Mouse (Mus musculus) adrenal gland, postnatal 4 days (tissue): ENCODE measurements around the gene 4930568D16Rik. TPM values are rescaled to one million over a fixed set of nuclear protein-coding genes. Genes with fewer than 3 reads are reported as not detected.

Source experiments
- DNase-seq, 2 experiments: peaks; one replicate each; pipeline ENCODE4 v3.0.0; 2021 to 2022; ENCODE audit warnings: low spot score in 2 of 2, mixed read lengths in 2 of 2
- long read RNA-seq, 2 experiments: library from polyadenylated mRNA; stranded (forward); transcript quantifications; one replicate each; pipeline ENCODE4 v2.0.0; 2021
- total RNA-seq, 2 experiments: library from RNA; stranded (reverse); gene quantifications; 2 replicates each; pipeline ENCODE4 v1.2.3; 2021

4930568D16Rik gene
- not detected for total RNA-seq
- long read RNA-seq, experiment 1: 0 reads
- long read RNA-seq, experiment 2: 0 reads

DNA sequence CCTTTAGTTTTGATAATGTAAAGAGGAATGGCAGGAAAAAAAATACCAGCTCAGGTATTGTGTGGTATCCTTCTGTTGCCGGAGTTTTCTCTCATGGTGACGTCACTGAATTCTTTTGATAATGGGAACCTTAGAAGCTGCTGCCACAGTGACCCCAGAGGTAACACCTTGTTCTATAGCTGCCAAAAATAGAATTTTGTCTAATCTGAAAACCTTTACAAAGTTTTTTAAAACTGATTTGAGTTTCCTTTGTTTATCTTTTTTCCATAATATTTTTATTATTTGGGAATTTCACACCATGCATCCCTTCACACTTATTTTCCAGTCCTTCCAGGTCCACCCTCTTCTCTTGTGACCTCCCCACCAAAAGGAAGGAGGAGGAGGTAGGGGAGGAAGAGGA, at the start of gene 4930568D16Rik:
Gene 4930568D16Rik (minus strand): TSS at position 101 of the 400 bp plus-strand sequence.
- no peak for DNase-seq

- DNase-seq: no peak
These were observed 49.7 kb upstream of the 4930568D16Rik start for GRCm38 (mm10) chr2:35417231-35417630.

- no peak for DNase-seq
These were observed 48.9 kb upstream of the 4930568D16Rik start for GRCm38 (mm10) chr2:35416473-35416872.

DNA sequence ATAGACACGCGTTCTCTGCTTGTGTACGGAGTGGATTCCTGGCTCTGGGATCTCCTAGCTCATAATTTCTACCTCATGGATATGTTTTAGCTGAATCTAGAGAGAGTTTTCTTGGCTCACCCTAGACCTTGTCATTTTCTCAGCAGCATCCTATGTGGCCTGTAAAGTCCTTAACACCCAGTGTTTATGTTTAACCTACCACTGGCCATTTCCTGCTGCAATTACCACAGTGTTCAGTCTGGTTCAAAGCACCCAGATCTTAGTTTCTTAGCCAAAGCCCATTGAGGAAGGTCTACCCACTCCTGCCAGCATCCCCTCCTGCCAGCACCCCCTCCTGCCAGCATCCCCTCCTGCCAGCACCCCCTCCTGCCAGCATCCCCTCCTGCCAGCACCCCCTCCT, 45.3 kb upstream of the 4930568D16Rik start:
- no peak for DNase-seq

DNA sequence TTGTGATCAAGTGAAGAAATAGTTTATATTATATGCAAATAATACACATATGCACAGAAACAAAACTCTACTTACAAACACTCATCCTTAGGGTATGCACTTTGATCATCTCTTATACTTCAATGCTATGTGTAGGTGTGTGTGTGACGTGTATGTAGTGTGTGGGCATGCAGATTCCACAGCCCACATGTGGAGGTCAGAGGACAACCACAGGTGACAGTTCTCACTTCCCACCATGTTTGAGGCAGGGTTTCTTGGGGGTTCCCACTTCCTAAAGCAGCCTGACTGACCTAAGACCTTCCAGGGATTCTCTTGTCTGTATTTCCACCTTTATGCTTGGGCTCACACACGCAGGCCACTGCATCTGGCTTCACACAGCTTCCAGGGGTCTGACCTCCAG, 44.7 kb upstream of the 4930568D16Rik start:
- no peak for DNase-seq

DNA sequence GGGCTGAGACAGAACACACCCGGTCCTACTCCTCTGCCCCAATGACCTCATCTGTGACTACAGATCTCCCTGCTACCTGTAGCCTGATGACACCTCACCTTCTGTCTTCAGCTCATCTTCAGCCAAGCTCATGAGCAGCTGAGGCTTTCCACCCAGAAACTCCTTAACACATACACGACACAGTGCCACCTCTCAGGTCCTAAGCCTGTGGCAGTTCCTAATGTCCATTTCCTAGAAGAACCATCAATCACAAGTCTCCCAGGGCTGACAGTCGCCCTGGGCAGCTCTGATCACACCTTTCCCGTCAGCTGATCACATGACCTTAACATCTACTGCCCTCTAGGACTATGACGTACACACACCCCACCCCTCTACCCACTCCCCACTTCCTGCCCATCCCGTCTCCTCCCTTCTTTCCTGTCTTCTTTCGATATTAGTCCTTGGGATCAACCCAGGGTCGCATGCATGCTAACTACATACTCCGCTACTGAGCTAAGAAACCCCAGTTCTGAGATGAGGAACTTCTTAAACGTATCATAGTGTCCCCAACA, 44.2 kb upstream of the 4930568D16Rik start:
- DNase-seq: no peak

DNA sequence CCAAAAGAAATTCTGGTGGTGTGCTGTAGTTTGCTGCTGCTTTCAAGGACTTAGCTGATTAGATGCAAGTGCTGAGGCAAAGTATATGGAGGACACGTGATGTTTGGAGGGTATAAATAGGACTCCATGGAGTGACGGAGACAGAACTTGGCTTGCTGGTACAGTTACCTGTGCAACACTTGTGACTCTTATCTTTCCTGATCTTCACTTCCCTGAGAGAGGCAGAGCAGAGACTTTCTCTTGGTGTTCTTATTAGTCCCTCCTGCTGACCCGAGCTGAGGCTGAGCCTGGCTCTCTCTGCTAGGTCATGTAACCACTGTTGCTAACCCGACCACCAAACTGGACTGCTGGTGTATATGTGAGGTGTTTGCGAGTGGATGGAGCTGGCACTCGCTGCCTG, 41.9 kb upstream of the 4930568D16Rik start:
- DNase-seq: no peak

DNA sequence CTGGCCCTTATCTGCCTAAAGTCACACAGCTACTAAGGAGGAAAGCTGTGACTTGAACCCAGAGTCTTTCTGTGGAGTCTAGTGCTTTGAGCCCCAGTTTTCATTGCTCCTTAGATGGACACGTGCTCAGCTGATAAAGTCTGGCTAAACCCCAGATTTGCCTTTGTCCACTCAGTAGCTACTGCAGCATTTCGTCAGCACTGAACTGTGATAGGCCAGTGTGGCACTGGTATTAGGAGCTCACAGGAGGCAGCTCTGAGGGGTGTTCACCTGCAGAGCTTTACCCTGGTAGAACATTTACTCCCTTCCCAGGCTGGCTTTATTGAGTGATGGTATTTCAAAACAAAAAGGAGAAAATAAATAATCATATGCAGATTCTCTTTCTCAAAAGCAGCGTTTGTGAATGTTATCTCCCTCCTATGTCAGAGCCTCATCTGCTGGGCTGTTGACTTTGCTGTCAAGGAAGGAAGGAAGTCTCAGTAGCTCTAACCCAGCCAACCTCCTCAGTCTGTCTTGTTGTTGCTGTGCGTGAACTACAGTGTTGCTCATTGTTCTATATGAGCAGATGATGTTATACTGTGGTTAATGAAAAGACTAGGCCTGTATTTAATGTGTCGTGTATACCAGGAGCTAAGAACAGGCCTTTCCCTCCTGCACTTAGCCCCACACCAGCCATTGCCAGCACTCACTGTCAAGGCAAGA, 41.0 kb upstream of the 4930568D16Rik start:
- no peak for DNase-seq

- no peak for DNase-seq
These were observed 40.3 kb upstream of the 4930568D16Rik start for GRCm38 (mm10) chr2:35407878-35408277.

DNA sequence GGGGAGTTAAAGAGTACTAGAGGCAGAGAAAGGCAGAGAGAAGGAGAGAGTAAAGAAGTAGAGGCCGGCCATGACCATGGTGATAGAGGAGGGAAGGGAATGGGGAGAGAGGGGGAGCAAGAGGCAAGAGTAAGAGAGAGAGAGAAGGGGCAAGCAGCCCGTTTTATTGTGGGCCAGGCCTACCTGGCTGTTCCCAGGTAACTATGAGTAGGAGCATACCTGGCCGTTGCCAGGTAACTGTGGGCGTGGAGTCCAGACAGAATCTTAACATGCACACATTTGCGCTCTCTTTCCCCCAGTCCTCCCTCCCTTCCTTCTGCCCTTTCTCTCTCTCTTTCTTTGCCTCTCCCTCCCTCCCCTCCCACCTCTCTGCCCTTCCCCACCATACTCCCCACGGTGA, 39.7 kb upstream of the 4930568D16Rik start:
- DNase-seq: no peak

- DNase-seq: no peak
These were observed 39.1 kb upstream of the 4930568D16Rik start for GRCm38 (mm10) chr2:35406611-35407010.

DNA sequence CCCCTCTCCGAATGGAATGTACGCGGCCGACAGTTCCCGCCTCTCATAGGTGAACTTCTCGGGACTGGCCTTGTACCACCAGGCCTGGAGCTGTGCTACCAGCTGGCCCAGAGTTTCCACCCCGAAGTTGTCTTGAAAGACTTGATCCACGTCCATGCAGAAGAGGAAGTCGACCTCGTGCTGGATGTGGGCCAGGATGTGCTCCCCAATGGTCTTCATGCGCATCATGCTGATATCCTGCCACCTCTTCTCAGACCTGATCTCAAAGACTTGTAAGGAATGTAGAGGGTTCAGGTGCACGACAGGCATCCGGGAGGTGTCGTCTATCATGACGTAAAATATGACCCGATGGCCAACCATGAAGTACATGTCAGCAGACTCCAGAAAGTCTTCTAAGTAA, 34.9 kb upstream of the 4930568D16Rik start:
- no peak for DNase-seq

GRCm38 (mm10) chr2:35400739-35401138, 33.2 kb upstream of the 4930568D16Rik start:
- no peak for DNase-seq

DNA sequence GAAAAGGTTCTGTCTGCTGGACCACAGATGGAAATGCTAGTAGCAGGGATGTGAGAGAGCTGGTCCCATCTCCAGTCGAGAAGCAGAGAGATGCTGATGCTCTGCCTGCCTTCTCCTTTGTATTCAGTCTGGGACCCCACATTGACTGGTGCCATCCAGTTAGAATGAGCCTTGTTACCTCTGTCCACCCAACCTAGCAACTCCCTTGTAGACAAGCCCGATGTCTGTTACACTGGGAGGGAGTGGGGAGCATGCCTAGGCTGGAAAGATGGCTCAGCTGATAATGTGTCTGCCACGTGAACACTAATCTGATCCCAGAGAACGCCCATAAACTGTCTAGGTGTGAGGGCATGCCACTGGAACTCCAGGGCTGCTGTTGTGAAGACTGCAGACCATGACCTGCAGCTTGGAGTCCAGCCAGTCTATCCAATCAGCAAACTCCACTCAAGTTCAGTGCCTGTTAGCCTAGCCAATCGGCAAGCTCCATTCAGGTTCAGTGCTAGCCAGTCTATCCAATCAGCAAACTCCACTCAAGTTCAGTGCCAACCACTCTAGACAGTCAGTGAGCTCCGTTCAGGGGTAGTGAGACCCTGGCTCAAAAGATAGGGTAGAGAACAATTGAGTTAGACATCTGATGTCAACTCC, 30.8 kb upstream of the 4930568D16Rik start:
- DNase-seq: no peak

- DNase-seq: no peak
These were observed 30.2 kb upstream of the 4930568D16Rik start for GRCm38 (mm10) chr2:35397590-35398173.

DNA sequence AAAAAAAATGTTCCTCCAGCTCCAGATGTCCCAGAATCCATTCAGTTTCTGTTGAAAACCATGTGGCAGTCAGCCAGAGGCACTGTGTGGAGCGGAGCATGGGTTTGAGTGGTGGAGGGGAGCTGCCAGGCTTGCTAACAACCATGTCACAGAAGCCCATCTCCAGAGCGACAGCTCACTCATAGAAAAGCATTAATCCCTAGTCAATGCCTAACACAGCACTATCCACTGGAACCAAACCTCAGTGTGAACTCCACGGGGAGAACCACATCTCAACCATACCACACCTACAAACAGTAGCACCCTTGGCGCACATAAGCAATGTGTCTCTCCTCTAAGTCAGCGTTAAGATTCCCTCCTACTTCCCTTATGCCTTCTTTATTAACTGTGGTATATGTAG, 29.6 kb upstream of the 4930568D16Rik start, which contains the start of gene 4930402F06Rik:
Gene 4930402F06Rik (minus strand): TSS at position 80 of the 400 bp plus-strand sequence.
- DNase-seq: no peak

DNA sequence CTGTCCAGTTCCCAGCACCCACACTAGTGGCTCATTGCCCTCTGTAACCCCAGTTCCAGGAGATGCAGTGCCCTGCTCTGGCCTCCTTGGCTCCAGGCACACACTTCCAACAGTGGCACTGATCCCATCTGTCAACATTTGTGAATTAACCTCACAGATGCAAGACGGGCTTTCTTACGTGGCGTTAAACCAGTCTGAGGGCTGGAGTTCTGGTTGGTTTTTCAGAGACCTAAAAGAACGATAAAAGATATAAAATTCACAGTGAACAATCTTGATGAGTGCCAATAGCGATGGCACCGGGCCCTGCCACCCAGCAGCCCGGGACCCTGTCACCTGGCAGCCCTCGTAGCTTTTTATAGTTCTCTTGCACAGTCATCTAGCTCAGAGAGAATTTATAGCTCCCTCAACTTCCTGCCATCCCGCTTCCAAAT, 17.9 kb upstream of the 4930568D16Rik start:
- no peak for DNase-seq

DNA sequence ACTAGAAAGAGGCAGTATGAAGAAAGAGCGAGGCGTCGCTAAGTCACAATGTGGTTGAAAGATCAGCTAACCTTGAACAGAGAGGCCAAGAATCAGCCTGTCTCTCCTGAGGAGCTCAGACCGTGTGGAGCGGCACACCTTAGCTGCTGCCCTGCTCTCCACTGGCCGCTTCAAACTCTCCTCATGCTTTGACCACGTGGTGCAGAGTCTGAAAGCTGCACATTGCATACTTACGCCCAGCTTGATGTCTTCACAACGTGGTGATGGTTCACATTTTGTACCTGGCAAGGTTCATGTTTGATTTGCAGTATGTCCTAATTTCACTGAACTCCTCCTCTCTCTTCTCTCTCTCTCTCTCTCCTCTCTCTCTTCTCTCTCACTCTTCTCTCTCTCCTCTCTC, 11.8 kb upstream of the 4930568D16Rik start:
- no peak for DNase-seq

- no peak for DNase-seq
These were observed 10.1 kb upstream of the 4930568D16Rik start for GRCm38 (mm10) chr2:35377600-35377999.

GRCm38 (mm10) chr2:35373003-35373402, 5.5 kb upstream of the 4930568D16Rik start:
- DNase-seq: no peak

DNA sequence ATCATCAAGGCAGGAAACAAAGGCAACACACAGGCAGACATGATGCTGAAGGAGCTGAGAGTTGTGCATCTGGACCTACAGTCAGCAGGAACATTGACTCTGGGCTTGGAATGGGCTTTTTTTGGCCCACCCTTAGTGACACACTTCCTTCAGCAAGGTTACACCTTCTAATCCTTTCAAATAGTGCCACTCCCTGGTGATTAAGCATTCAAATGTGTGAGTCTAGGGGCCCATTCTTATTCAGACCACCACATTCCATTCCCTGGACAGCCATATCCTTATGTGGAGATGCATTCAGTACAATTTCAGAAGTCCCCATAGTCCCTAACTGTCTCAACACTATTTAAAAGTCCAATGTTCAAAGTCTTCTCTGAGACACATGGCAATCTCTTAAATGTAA, 3.2 kb upstream of the 4930568D16Rik start:
- no peak for DNase-seq

- no peak for DNase-seq
These were observed 18.3 kb downstream of the 4930568D16Rik start for GRCm38 (mm10) chr2:35349184-35349583.
